Mouse (Mus musculus) CD8-positive naive resting alpha-beta T cell, adult 2 months (primary cell): ENCODE measurements around the gene Ubap1.

ENCODE experiments used
- DNase-seq, 2 experiments: peaks; one replicate each; pipeline ENCODE4 v3.0.0; 2022; ENCODE audit warnings: low read depth in 2 of 2, low spot score in 2 of 2

Gene Ubap1

DNA sequence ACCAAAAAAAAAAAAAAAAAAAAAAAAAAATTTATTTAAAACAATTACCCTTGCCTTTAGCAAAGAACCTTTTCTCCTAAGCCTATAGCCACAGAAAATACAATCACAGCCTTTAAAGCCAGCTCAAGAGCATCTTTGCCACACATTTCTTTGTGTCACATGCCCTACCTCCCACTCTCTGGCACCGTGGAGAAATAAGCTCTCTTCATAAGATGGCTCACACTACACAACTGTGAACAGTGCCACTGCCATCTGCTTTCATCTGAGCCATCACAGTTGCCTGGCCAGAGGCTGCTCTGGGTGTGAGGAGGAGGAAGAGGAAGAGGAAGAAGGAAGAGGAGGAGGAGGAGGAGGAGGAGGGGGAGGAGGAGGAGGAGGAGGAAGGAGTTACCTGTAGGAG is 60.5 kb downstream of the Ubap1 start:
- DNase-seq = no peak

GRCm38 (mm10) chr4:41416966-41417365 is 68.2 kb downstream of the Ubap1 start:
- DNase-seq = no peak

DNA sequence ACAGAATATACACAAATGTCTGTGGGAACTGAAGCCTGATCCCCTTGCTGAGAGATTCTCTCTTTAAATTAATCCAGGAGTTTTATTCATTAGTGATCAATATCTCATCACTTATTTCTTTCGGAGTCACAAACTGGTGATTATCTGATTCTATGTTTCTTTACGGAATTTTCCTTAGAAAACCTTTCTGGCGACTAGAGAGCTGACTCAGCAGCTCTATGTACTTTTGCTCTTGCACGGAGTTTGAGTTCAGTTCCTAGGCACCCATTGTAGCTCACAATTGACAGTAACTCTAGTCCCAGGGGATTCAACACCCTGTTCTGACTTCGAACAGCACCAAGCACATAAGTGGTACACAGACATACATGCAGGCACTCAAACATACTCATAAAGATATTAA is 90.1 kb downstream of the Ubap1 start:
- DNase-seq = no peak
